Mouse (Mus musculus) adrenal gland (tissue): ENCODE data around the gene Dnajb14.
"Not testable (repeated sequence)": the region's sequence is repeated elsewhere in the genome, so short reads cannot be mapped to it uniquely, and the experiment has no call there.

Source experiments
- intact Hi-C: fragments of 180-260 bp; cut with DNase I; formaldehyde crosslinking; loops from one replicate; pipeline ENCODE4 v1.15.1; 2025
- long read RNA-seq, 2 experiments: library from polyadenylated mRNA; unstranded; transcript quantifications; one replicate each; pipeline ENCODE4 v2.0.0; 2020; ENCODE audit warnings: borderline replicate concordance in 1 of 2; ENCODE audit not compliant: insufficient replicate concordance in 1 of 2

Dnajb14 gene
- long read RNA-seq, experiment 1, full-length matches to known transcripts, result 25 of 30 reads
- long read RNA-seq, experiment 1, partial matches to known transcripts, result 1 of 30 reads
- long read RNA-seq, experiment 1, other reads (novel, unspliced or antisense), result 4 of 30 reads
- long read RNA-seq, experiment 2, full-length matches to known transcripts, result 21 of 32 reads
- long read RNA-seq, experiment 2, partial matches to known transcripts, result 7 of 32 reads
- long read RNA-seq, experiment 2, other reads (novel, unspliced or antisense), result 4 of 32 reads

- intact Hi-C loops, result loop anchor here (5.0 to 10.0 kb wide), 2 partner anchors 50 to 117 kb away; partner anchors contain the start of genes Dapp1 and Lamtor3
Observed at GRCm38 (mm10) chr3:137867437-137868093, at the start of gene Dnajb14. Gene Dnajb14, plus strand, starts transcription at chr3:137867675.

GRCm38 (mm10) chr3:137818713-137819112 is 48.8 kb upstream of the Dnajb14 start:
- intact Hi-C loops, result no loop called here

- intact Hi-C loops, result no loop called here
Observed at GRCm38 (mm10) chr3:137820688-137821467, 46.6 kb upstream of the Dnajb14 start.

- intact Hi-C loops, result no loop called here
Observed at GRCm38 (mm10) chr3:137823317-137823716, 44.2 kb upstream of the Dnajb14 start.

- intact Hi-C loops, result no loop called here
Observed at GRCm38 (mm10) chr3:137827678-137828077, 39.8 kb upstream of the Dnajb14 start.

GRCm38 (mm10) chr3:137831156-137831555 is 36.3 kb upstream of the Dnajb14 start:
- intact Hi-C loops, result no loop called here

GRCm38 (mm10) chr3:137833128-137833527 is 34.3 kb upstream of the Dnajb14 start:
- intact Hi-C loops, result no loop called here

- intact Hi-C loops, result no loop called here
Observed at GRCm38 (mm10) chr3:137833698-137834097, 33.8 kb upstream of the Dnajb14 start.

GRCm38 (mm10) chr3:137836543-137836942 is 30.9 kb upstream of the Dnajb14 start:
- intact Hi-C loops, result no loop called here

GRCm38 (mm10) chr3:137838160-137838559 is 29.3 kb upstream of the Dnajb14 start:
- intact Hi-C loops, result no loop called here

- intact Hi-C loops, result no loop called here
Observed at GRCm38 (mm10) chr3:137842944-137843343, 24.5 kb upstream of the Dnajb14 start.

- intact Hi-C loops, result no loop called here
Observed at GRCm38 (mm10) chr3:137844263-137844662, 23.2 kb upstream of the Dnajb14 start.

- intact Hi-C loops, result no loop called here
Observed at GRCm38 (mm10) chr3:137846552-137846951, 20.9 kb upstream of the Dnajb14 start.

- intact Hi-C loops, result no loop called here
Observed at GRCm38 (mm10) chr3:137848354-137848753, 19.1 kb upstream of the Dnajb14 start.

- intact Hi-C loops, result no loop called here
Observed at GRCm38 (mm10) chr3:137849697-137850096, 17.8 kb upstream of the Dnajb14 start.

GRCm38 (mm10) chr3:137851196-137851595 is 16.3 kb upstream of the Dnajb14 start:
- intact Hi-C loops, result no loop called here

- intact Hi-C loops, result not testable (repeated sequence)
Observed at GRCm38 (mm10) chr3:137853011-137853410, 14.5 kb upstream of the Dnajb14 start.

GRCm38 (mm10) chr3:137855328-137855727 is 12.1 kb upstream of the Dnajb14 start:
- intact Hi-C loops, result no loop called here

GRCm38 (mm10) chr3:137856061-137856460 is 11.4 kb upstream of the Dnajb14 start:
- intact Hi-C loops, result no loop called here

GRCm38 (mm10) chr3:137860394-137861170 is 6.9 kb upstream of the Dnajb14 start:
- intact Hi-C loops, result loop anchor here (10.0 kb wide), 1 partner anchor 124 kb away; the partner anchor contains the start of gene Dapp1

- intact Hi-C loops, result loop anchor here (10.0 kb wide), 1 partner anchor 123 kb away; the partner anchor contains the start of gene Dapp1
Observed at GRCm38 (mm10) chr3:137861436-137861835, 6.0 kb upstream of the Dnajb14 start.
